Mouse (Mus musculus) megakaryocyte, adult 5-6 weeks (primary cell): ENCODE measurements around the gene Cst7. TPM values are rescaled to one million over a fixed set of nuclear protein-coding genes. Genes with fewer than 3 reads are reported as not detected.
A peak's percentile ranks its signal among the peaks of the same experiment; 100 is the strongest.

ENCODE experiments used
- ATAC-seq: 2 replicates; pipeline ENCODE4 v1.8.0; 2016; ENCODE audit warnings: mild to moderate bottlenecking, inconsistent platforms; ENCODE audit not compliant: poor library complexity, severe bottlenecking
- total RNA-seq, 2 experiments: library from RNA; stranded (forward) in 1 of 2; stranded (reverse) in 1 of 2; fragments of 153-499, 151-499 nt in 1 of 2; fragments of 221-1000, 200-1000 nt in 1 of 2; gene quantifications; 2 replicates each; pipeline versions ENCODE4 v1.2.3 to v1.2.4; 2015 to 2017

Cst7 gene
- total RNA-seq, 2 experiments from 2014 or later = 24.5 to 41.1 TPM

GRCm38 (mm10) chr2:150623957-150624356 lies 53.7 kb downstream of the Cst7 start:
- ATAC-seq = no peak

GRCm38 (mm10) chr2:150624926-150625325 lies 54.7 kb downstream of the Cst7 start:
- ATAC-seq = no peak

- peak; percentile 71 for ATAC-seq
Observed at GRCm38 (mm10) chr2:150627140-150627539, 56.9 kb downstream of the Cst7 start.

Other genes with a start within 250 kb of the Cst7 start
- gene Gm10130, start 246.7 kb upstream of the Cst7 start, total RNA-seq (2015) = 1.7 TPM in 1 of 2 replicates, not detected in the other
- 1.6 and 2.2 TPM in 2 replicates for gene Gm10130, start 246.7 kb upstream of the Cst7 start, total RNA-seq (2017)
- 2.7 and 5.6 TPM in 2 replicates for gene 3300002I08Rik, start 207.7 kb upstream of the Cst7 start, total RNA-seq (2015)
- gene 3300002I08Rik, start 207.7 kb upstream of the Cst7 start, total RNA-seq (2017) = 7.2 and 11.2 TPM in 2 replicates
- 1.9 and 3.3 TPM in 2 replicates for gene Zfp442, start 118.9 kb upstream of the Cst7 start, total RNA-seq (2015)
- gene Zfp442, start 118.9 kb upstream of the Cst7 start, total RNA-seq (2017) = 2.4 and 2.6 TPM in 2 replicates
- gene Zfp345, start 85.3 kb upstream of the Cst7 start, total RNA-seq (2015) = not detected in 2 replicates
- gene Zfp345, start 85.3 kb upstream of the Cst7 start, total RNA-seq (2017) = 0.20 and 0.22 TPM in 2 replicates
- gene Apmap, start 38.2 kb downstream of the Cst7 start, total RNA-seq (2015) = 22.2 and 25.1 TPM in 2 replicates
- gene Apmap, start 38.2 kb downstream of the Cst7 start, total RNA-seq (2017) = 39.1 and 39.8 TPM in 2 replicates
- 12.4 and 15.1 TPM in 2 replicates for gene Acss1, start 98.1 kb downstream of the Cst7 start, total RNA-seq (2015)
- 14.4 and 15.9 TPM in 2 replicates for gene Acss1, start 98.1 kb downstream of the Cst7 start, total RNA-seq (2017)
- gene Vsx1, start 118.9 kb downstream of the Cst7 start, total RNA-seq (2015) = not detected in 2 replicates
- not detected in 2 replicates for gene Vsx1, start 118.9 kb downstream of the Cst7 start, total RNA-seq (2017)
- 4.9 and 5.6 TPM in 2 replicates for gene Entpd6, start 178.6 kb downstream of the Cst7 start, total RNA-seq (2015)
- 8.3 and 10.6 TPM in 2 replicates for gene Entpd6, start 178.6 kb downstream of the Cst7 start, total RNA-seq (2017)
- 8.3 and 8.5 TPM in 2 replicates for gene Pygb, start 216.3 kb downstream of the Cst7 start, total RNA-seq (2015)
- gene Pygb, start 216.3 kb downstream of the Cst7 start, total RNA-seq (2017) = 26.0 and 35.4 TPM in 2 replicates